Mouse (Mus musculus): ENCODE measurements around the gene Stfa3. TPM values are rescaled to one million over a fixed set of nuclear protein-coding genes. Genes with fewer than 3 reads are reported as not detected.
"Not testable (repeated sequence)": the region's sequence is repeated elsewhere in the genome, so short reads cannot be mapped to it uniquely, and the experiment has no call there.

Gene Stfa3
- not detected for total RNA-seq (2022)

GRCm38 (mm10) chr16:36455342-36455802 is at the start of gene Stfa3:
Gene Stfa3, minus strand, starts transcription at chr16:36455392.
- DNase-seq (ENCODE audit: low spot score in 2 of 2), result no peak

DNA sequence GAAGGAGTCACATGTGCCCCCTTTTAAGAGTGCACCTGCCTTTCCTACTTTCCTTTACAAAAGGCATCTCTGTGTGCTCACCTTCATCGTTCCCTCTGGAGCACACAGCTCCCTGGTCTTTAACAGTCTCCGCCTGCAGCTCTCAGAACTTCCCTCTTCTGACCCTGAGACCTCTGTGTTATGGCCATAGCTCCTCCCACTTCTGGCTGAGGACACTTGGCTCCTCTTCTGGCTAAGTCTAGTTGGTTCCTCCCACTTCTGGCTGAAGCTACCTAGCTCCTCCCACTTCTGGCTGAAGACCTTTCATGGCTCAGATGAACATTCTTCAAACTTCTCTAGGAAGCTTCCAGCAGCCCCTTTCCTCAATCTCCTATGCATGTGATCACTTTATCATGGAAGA is 47.1 kb upstream of the Stfa3 start:
- DNase-seq (ENCODE audit: low spot score in 2 of 2), result no peak

DNA sequence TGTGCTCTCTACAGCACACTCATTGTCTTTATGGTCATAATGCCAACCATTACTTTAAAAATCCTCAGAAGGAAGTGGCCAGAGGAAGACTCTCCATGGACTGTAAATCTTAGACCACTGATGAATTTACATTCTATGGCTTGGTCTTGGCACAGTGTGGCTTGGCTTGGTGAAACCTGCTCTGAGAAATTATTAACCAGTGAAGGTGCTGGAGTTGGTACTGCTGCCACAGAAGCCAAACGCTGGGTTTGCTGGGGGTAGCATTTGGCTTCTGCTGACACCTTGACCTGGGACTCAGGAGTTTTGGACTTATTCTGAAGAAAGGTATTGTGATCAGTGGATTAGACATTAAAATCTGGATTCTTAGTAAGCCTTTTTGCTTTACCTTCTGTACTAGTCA is 37.2 kb upstream of the Stfa3 start:
- no peak for DNase-seq (ENCODE audit: low spot score in 2 of 2)

GRCm38 (mm10) chr16:36476866-36477265 is 21.7 kb upstream of the Stfa3 start:
- DNase-seq (ENCODE audit: low spot score in 2 of 2), result no peak

DNA sequence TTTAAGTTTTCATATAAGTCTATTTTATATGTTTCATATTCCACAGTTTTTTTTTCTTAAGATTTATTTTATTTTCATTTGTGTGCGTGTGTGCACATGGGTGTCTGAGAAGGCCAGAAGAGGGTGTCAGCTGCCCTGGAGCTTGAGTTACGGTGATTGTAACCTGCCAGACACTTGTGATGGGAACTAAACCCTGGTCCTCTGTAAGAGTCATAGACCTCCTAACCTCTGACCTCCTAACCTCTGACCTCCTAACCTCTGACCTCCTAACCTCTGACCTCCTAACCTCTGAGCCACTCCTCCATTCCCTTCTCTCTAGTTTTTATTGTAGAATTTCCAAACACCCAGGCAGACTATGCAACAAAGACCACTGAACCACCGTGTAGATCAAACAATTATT is 20.3 kb upstream of the Stfa3 start:
- no peak for DNase-seq (ENCODE audit: low spot score in 2 of 2)

- DNase-seq (ENCODE audit: low spot score in 2 of 2), result no peak
Observed at GRCm38 (mm10) chr16:36474849-36475248, 19.7 kb upstream of the Stfa3 start.

DNA sequence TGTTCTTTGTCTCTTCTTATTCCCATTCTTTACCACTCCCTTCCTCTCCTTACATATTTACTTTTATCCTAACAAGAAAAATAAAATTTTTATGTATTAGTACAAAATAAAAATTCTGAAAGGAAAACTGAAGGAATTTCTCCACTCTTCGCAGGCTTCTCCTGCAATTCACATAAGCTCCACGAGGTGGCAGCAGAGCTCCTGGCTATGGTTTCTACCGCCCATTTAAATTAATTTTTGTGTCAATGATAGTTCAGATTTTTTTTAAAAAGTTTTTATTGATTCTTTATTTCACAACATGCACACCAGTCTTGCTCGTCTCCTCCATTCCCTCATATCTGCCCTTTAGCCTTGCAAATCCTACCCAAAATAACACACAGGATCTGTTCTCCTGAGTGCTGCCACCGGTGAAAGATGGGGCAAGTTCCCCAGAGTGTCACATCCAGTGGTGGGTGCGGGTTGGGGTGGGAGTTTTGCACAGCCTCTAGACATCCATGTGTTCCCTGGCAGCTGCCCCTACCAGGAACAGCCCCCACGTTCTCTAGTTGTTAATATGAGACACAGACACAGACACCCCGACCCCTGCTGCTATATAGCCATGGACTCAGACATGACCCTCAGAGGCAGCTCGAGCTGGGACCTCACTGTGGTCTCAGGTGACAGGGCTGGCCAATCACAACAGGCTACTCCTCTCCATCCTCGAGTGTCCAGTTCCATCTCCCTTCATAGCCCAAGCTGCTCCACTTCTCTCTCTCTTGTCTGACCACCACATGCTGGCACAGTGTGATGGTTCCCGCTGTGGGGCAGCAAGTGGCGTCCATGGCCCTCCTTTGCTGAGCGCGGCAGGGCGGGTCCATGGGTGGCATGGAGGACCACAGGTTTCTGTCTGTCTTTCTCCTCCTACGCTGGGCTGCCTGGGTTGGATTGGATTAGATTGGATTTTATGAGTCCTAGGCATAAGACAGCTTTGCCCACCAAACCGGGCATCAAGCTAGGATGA is 18.3 kb upstream of the Stfa3 start:
- DNase-seq (ENCODE audit: low spot score in 2 of 2), result no peak

DNA sequence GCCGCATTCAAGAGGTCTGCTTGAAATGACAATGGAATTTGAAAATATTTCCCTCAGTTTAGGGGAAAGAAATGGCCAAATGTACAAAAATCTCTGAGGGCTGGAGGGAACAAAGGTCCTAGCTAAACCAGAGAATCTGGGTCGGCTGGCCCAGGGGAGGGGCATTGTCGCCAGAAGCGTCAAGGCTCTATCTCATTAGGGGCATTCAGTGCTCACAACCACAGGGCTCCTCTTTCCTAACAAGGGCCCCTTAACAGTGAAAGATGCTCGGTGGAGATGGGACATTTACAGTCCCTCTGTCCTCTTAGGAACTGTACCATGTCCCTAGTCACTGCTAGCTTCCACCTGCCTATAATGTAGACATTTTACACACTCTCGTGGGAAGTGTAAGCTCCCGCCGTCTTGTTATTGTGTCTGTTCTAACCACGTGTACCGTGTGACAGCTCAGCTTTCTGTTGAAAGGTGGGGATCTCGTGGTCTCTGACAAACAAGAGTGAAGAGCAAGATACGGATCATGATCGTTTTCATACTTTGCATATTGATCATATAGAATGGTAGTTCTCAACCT is 16.0 kb upstream of the Stfa3 start:
- no peak for DNase-seq (ENCODE audit: low spot score in 2 of 2)

- no peak for DNase-seq (ENCODE audit: low spot score in 2 of 2)
Observed at GRCm38 (mm10) chr16:36469955-36470478, 14.8 kb upstream of the Stfa3 start.

- DNase-seq (ENCODE audit: low spot score in 2 of 2), result no peak
Observed at GRCm38 (mm10) chr16:36469367-36469766, 14.2 kb upstream of the Stfa3 start.

DNA sequence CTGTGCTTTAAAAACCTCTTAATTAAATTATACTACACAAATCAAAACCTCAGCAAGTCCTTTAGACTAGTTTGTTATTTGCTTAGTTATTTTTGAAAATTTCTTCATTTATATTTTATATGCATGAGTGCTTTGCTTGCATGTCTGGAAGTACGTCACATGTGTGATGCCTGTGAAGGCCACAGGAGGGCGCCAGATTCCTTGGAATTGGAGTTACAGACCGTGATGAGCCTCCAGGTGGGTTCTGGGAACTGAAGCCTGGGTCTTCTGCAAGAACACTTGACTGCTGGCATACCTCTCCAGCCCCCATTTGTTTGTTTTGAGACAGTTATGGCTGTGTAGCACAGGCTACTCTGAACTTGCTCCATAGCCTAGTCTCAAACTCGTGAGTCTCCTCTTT is 13.7 kb upstream of the Stfa3 start:
- DNase-seq (ENCODE audit: low spot score in 2 of 2), result no peak

DNA sequence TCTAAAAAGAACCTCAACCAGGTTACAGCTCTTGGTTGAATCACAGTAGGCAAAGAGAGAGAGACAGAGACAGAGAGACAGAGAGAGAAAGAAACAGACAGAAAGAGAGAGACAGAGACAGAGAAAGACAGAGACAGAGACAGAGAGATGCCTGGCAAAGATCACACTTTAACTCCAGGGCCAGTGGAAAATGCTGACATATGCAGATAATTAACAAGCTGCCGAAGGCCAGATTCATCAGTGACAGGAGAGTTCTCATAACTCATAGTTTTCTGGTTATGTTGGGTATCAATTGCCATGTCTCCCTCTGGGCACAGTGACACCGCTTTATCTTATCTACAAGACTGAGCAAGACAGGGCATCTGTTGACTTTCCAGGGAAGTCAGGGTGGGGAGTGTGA is 12.7 kb upstream of the Stfa3 start:
- no peak for DNase-seq (ENCODE audit: low spot score in 2 of 2)

DNA sequence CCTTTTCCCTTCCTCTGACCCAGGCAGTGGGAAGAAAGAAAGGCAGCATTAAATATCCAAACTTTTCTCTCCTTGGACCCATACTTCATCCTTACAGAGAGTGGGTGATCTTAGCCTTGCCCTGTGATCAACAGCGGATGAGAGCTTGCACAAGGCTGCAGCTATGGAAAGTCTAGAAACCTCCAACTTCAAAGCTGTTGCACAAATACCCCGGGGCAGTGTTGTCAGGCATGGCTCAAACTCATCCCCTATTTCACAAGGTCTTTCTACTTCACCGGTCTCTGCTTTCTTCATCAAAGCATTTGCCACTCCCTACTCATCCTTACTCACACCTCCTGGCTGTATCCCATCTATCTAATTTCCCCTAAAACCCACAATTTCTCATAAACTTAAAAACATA is 10.2 kb upstream of the Stfa3 start:
- DNase-seq (ENCODE audit: low spot score in 2 of 2), result no peak

- DNase-seq (ENCODE audit: low spot score in 2 of 2), result no peak
Observed at GRCm38 (mm10) chr16:36464076-36464475, 8.9 kb upstream of the Stfa3 start.

DNA sequence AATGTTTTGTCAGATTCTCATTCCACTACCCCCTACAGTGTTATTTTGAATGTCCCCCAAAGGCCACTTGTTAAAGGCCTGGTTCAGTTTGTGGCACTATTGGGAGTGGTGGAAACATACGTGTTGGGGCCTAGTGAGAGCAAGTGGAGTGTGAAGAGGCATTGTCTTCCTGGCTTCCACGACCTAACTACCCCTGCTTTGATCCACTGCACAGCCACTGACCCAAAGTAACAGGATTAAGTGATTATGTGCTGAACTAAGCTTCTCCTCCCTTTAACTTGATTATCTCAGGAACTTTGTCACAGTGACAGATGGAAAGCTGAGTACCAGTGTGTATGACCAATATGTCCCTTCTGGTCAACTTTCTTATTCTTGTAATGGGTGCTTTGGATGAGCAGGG is 5.2 kb upstream of the Stfa3 start:
- no peak for DNase-seq (ENCODE audit: low spot score in 2 of 2)

DNA sequence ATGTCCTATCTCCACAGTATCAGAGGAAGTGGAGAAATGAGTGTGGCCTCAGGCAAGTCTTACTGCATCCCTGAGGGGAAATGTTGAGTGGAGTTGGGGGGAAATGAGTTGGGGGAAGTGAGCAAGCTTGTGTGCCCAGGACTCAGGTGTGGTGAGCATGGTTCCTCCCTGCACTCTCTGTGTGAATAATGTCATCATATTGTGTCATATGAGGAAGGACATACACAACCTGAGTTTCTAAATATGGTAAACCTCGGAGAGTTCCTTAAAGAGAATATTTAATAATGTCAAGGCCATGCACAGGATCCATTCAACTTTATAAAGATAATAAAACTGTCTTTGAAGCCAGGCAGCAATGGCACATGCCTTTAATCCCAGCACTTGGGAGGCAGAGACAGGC is 34.2 kb downstream of the Stfa3 start:
- DNase-seq (ENCODE audit: low spot score in 2 of 2), result not testable (repeated sequence)

GRCm38 (mm10) chr16:36408357-36408756 is 46.8 kb downstream of the Stfa3 start, which contains the start of gene Stfa2:
Gene Stfa2, minus strand, starts transcription at chr16:36408457.
- DNase-seq (ENCODE audit: low spot score in 2 of 2), result no peak

Other genes with a start within 250 kb of the Stfa3 start
- not detected for gene Gm5416, start 245.0 kb downstream of the Stfa3 start, total RNA-seq (2022)
- gene 2010005H15Rik, start 233.9 kb downstream of the Stfa3 start, total RNA-seq (2022), result not detected
- gene Stfa1, start 178.4 kb downstream of the Stfa3 start, total RNA-seq (2022), result not detected
- gene BC117090, start 121.1 kb downstream of the Stfa3 start, total RNA-seq (2022), result not detected
- gene BC100530, start 87.6 kb downstream of the Stfa3 start, total RNA-seq (2022), result not detected
- not detected for gene Stfa2, start 46.9 kb downstream of the Stfa3 start, total RNA-seq (2022)
- 1 to 10 TPM; 5.7 to 9.3 (median 7.6) TPM for gene Casr, start 106.7 kb upstream of the Stfa3 start, total RNA-seq (2022)
- gene Cd86, start 210.7 kb upstream of the Stfa3 start, total RNA-seq (2022), result under 1 TPM; 0.27 to 0.65 (median 0.43) TPM
- under 1 TPM in 2 of 4 experiments, not detected in 2; 0.17 to 0.20 TPM for gene Ildr1, start 238.6 kb upstream of the Stfa3 start, total RNA-seq (2022)